Mouse (Mus musculus): ENCODE measurements around the gene Iqch.

DNA sequence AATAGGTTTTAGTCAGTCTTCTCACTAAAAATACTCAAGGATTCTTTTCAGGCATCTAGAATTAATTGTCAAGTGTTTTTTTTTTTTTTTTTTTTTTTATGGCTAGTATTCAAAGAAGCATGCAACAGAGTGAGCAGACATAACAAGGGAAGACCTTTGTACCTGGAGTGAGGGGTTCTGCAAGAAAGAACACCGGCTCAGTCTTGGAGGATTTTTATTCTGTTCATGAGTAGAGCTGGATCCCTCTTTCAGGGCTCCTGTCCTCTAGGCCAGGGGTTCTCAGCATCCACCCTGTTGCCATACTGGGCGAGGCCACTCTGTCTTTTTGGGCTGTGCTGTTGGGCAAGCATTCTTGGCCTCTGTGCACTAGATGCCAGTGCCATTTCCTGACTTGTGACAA is 7.5 kb upstream of the Iqch start:
- no peak for TF ChIP-seq POLR2A (IDR thresholded peaks at IDR 0.05; ENCODE audit: low read depth, low read length)
- no peak for TF ChIP-seq CTCF (IDR thresholded peaks at IDR 0.05; ENCODE audit: borderline replicate concordance, insufficient read depth, low read length)
